14 mouse cellular contexts compared by ENCODE assay signal in the genomic region with DNA sequence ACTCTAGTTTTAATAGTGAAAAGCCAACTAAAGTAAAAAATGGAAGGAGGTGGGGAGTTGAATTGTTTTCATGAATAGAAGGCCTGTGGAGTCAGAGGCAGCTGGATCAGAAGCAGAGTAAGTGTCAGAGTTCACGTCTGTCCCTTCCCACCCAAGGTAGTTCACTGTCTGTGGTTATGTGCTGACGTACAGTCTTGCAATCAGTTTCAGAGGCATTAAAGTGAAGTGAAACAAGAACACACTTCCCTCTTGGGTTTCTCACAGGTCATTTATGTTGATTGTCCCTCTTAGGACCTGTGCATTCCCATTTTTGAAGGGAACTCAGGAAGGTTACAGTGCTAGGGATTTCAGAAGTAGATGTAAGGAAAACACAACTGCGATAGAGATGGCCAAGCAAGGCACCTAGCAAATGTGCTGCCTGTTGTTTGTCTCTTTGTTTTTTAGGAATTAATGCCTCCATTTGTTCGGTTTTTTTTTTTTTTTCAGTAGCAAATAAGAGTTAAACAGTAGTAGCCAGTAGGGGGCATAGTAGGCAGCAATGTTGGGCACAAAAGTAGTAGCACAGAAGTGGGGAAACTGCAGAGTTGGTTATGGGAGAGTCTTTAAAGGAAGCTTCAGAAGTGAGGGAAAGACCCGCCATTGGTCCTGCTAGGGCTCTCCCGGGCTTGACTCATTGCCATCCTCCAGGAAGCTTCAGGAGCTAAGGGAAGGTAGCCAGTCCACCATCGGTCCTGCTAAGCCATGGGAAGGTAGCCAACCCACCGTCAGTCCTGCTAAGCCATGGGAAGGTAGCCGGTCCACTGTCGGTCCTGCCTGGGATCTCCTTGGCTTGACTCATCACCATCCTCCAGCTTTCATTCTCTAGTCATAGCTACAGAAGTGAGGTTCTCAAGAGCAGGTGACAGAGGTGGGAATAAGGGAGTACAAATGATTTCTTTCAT.
DNase-seq lines count a peak whose midpoint lies in the region; ATAC-seq and TF ChIP-seq lines count a peak whose summit lies in the region.
"Had no signal": no experiment of that assay in that cellular context is flagged by ENCODE, and none has a peak within 500 bp of the region (broad histone marks: within the 10 kb centered on the region; RNA-seq: fewer than 3 reads in every experiment).

No protein-coding gene starts in this region.

- ATAC-seq in cerebellum, adult (ENCODE audit: insufficient number of reproducible peaks, low FRiP score, low TSS enrichment) = peak; percentile 74; the same call in 1 of the 2 replicates
- ATAC-seq in liver, postnatal 0 days = no peak
- ATAC-seq in liver, embryonic 11.5 days (replicated peaks; ENCODE audit: low FRiP score) = no peak

- H3K4me3 ChIP-seq in liver, postnatal 0 days (ENCODE audit: low read depth, low read length) = no peak overlapping the region
- H3K4me3 ChIP-seq in liver, embryonic 11.5 days (ENCODE audit: low read depth, low read length) = no peak overlapping the region
- H3K4me3 ChIP-seq in small intestine, adult 2 months (ENCODE audit: low read depth, low read length) = no peak overlapping the region
- no peak overlapping the region for H3K4me3 ChIP-seq in limb, embryonic 10.5 days
- H3K4me3 ChIP-seq: forebrain, embryonic 10.5 days; stomach, embryonic 15.5 days had no signal

- no peak for TF ChIP-seq POLR2A in small intestine, adult 2 months (IDR thresholded peaks at IDR 0.05; ENCODE audit: low read depth, low read length)

- H3K27me3 ChIP-seq in liver, postnatal 0 days (ENCODE audit: insufficient read depth, low read length) = no peaks in the 10 kb centered on the region
- no peaks in the 10 kb centered on the region for H3K27me3 ChIP-seq in liver, embryonic 11.5 days (replicated peaks; ENCODE audit: control insufficient read depth, insufficient read depth, low read length)
- H3K27me3 ChIP-seq in small intestine, adult 2 months (ENCODE audit: control insufficient read depth, insufficient read depth, low read length) = no peaks in the 10 kb centered on the region
- H3K27me3 ChIP-seq in limb, embryonic 10.5 days (ENCODE audit: low read depth, poor library complexity, severe bottlenecking) = no peaks in the 10 kb centered on the region
- H3K27me3 ChIP-seq: stomach, embryonic 15.5 days had no signal

- no peaks in the 10 kb centered on the region for H3K36me3 ChIP-seq in liver, postnatal 0 days (replicated peaks; ENCODE audit: insufficient read depth, low read length)
- no peaks in the 10 kb centered on the region for H3K36me3 ChIP-seq in liver, embryonic 11.5 days (ENCODE audit: control insufficient read depth, insufficient read depth, low read length)
- H3K36me3 ChIP-seq in small intestine, adult 2 months (ENCODE audit: control insufficient read depth, insufficient read depth, low read length) = no peaks in the 10 kb centered on the region
- H3K36me3 ChIP-seq in limb, embryonic 10.5 days = no peaks in the 10 kb centered on the region
- H3K36me3 ChIP-seq: forebrain, embryonic 10.5 days; stomach, embryonic 15.5 days had no signal

- 76% methylated on average over 10 of the region's 10 CpGs for WGBS in liver, postnatal 0 days (ENCODE audit: insufficient replicate concordance)
- 88% methylated on average over 10 of the region's 10 CpGs for WGBS in liver, embryonic 11.5 days
- 81% methylated on average over 10 of the region's 10 CpGs for WGBS in small intestine, adult 2 months
- WGBS in limb, embryonic 10.5 days = 86% methylated on average over 10 of the region's 10 CpGs

- no peak for DNase-seq in cerebellum, postnatal 4 days (ENCODE audit: low spot score in 2 of 2)
- DNase-seq in liver, postnatal 0 days = no peak
- DNase-seq in liver, embryonic 11.5 days (ENCODE audit: low spot score) = no peak
- DNase-seq in cerebellum, adult 8-10 months = peak; percentile 28
- no peak for DNase-seq in limb, embryonic 10.5 days (ENCODE audit: low spot score)
- no peak for DNase-seq in adrenal gland, postnatal 14 days
- DNase-seq: adrenal gland, postnatal 25 days; gastrocnemius, postnatal 25 days; left cerebral cortex, postnatal 4 days; right cerebral cortex, adult 18-20 months had no signal

- H3K27ac ChIP-seq in liver, postnatal 0 days (ENCODE audit: low read depth) = no peak overlapping the region
- no peak overlapping the region for H3K27ac ChIP-seq in liver, embryonic 11.5 days (ENCODE audit: low read depth, low read length)
- H3K27ac ChIP-seq in small intestine, adult 2 months (ENCODE audit: insufficient read depth, low read depth, low read length) = peak overlapping the region; percentile 47
- H3K27ac ChIP-seq in limb, embryonic 10.5 days = no peak overlapping the region
- H3K27ac ChIP-seq: forebrain, embryonic 10.5 days; stomach, embryonic 15.5 days had no signal

- TF ChIP-seq EP300 in liver, postnatal 0 days (IDR thresholded peaks at IDR 0.05; ENCODE audit: low read depth) = no peak

- no peak overlapping the region for H3K9ac ChIP-seq in liver, postnatal 0 days (replicated peaks)
- H3K9ac ChIP-seq in liver, embryonic 11.5 days (ENCODE audit: low read depth, low read length) = no peak overlapping the region
- H3K9ac ChIP-seq: stomach, embryonic 15.5 days had no signal

- no peaks in the 10 kb centered on the region for H3K9me3 ChIP-seq in liver, postnatal 0 days (ENCODE audit: low read length)
- no peaks in the 10 kb centered on the region for H3K9me3 ChIP-seq in liver, embryonic 11.5 days (ENCODE audit: control insufficient read depth, low read length)
- H3K9me3 ChIP-seq in limb, embryonic 10.5 days (replicated peaks) = no peaks in the 10 kb centered on the region
- H3K9me3 ChIP-seq: forebrain, embryonic 10.5 days; stomach, embryonic 15.5 days had no signal

- H3K4me1 ChIP-seq in liver, postnatal 0 days (ENCODE audit: insufficient read depth) = no peaks in the 10 kb centered on the region
- H3K4me1 ChIP-seq in liver, embryonic 11.5 days (replicated peaks; ENCODE audit: control insufficient read depth, insufficient read depth, low read length) = no peaks in the 10 kb centered on the region
- peaks cover 8% of the 10 kb centered on the region; the same call in 1 of the 2 replicates for H3K4me1 ChIP-seq in small intestine, adult 2 months (ENCODE audit: control insufficient read depth, insufficient read depth, insufficient read length, low read length)
- no peaks in the 10 kb centered on the region for H3K4me1 ChIP-seq in limb, embryonic 10.5 days
- H3K4me1 ChIP-seq: stomach, embryonic 15.5 days had no signal

- H3K4me2 ChIP-seq in liver, postnatal 0 days (ENCODE audit: low read depth, low read length) = no peak overlapping the region
- no peak overlapping the region for H3K4me2 ChIP-seq in liver, embryonic 11.5 days
- H3K4me2 ChIP-seq: stomach, embryonic 15.5 days had no signal

- peak; percentile 25 for TF ChIP-seq CTCF in liver, postnatal 0 days (IDR thresholded peaks at IDR 0.05; ENCODE audit: low read depth)
- no peak for TF ChIP-seq CTCF in small intestine, adult 2 months (IDR thresholded peaks at IDR 0.05; ENCODE audit: extremely low read depth, insufficient read length, insufficient replicate concordance, low read depth, low read length)
